Mouse (Mus musculus): ENCODE results near the gene Gm20388.

DNA sequence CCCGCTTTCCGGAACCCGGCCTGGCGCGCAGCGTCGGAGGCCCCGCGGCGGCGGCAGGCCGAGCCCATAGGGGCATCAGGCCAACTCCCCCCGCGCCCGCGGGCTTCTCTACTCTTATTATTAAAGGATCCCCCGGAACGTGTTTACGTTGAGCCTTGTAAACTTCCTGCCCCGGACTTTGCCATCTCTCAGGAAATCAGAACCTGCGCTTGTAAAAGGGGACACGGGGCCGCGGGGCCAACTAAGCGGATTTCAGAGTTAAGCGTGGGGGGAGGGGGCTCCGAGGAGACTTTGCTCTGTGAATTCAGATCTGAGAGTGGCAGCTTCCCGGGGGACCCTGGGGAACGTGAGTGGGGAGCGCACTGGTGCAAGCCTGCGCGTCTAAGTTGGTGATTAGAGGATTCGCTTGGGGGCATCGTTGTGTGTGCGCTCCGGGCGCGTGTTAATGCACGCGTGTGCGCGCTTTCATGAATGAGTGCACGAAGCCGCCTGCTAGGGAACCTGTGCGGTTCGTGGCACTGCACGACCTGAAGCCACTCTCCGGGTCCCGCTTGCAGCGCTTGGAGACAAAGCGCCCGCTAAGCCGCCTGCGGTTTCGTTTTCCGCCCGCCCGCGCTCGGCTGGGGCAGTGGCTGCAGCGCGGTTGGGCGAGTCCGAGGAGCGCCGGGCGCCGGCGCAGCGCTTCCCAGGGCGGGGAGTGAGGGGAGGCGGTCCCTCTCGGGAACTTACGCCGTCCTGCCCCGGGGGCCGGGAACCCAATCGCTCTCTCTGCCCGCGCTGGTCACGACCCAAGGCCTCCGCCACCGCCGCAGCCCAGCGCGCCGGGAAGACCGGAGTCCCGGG, 1172.7 kb downstream of the Gm20388 start:
- TF ChIP-seq POLR2A (IDR thresholded peaks at IDR 0.05; ENCODE audit: low read depth, low read length): no peak
- TF ChIP-seq CTCF (conservative IDR thresholded peaks at IDR 0.05; ENCODE audit: insufficient read depth, insufficient read length, low read depth, low read length): no peak

Measured in kidney, adult 2 months (tissue).